Mouse (Mus musculus) hindlimb bud, embryonic 11.5 days (tissue): ENCODE measurements around the gene Cdk15.

ENCODE experiments used
- DNase-seq: peaks from one replicate; pipeline ENCODE4 v3.0.0-alpha.2; 2012; ENCODE audit warnings: low read depth, low spot score; ENCODE audit errors: extremely low spot score

Gene Cdk15

GRCm38 (mm10) chr1:59368649-59369319 is 112.1 kb downstream of the Cdk15 start:
- no peak for DNase-seq

- DNase-seq = no peak
These were observed 112.6 kb downstream of the Cdk15 start for GRCm38 (mm10) chr1:59369320-59369685.

- DNase-seq = no peak
These were observed 113.7 kb downstream of the Cdk15 start for GRCm38 (mm10) chr1:59370355-59370950.

GRCm38 (mm10) chr1:59376021-59376548 is 119.4 kb downstream of the Cdk15 start:
- DNase-seq = no peak

GRCm38 (mm10) chr1:59376557-59376956 is 119.9 kb downstream of the Cdk15 start:
- DNase-seq = no peak

- DNase-seq = no peak
These were observed 120.6 kb downstream of the Cdk15 start for GRCm38 (mm10) chr1:59377312-59377711.

GRCm38 (mm10) chr1:59380926-59381325 is 124.2 kb downstream of the Cdk15 start:
- DNase-seq = no peak

- DNase-seq = no peak
These were observed 124.8 kb downstream of the Cdk15 start for GRCm38 (mm10) chr1:59381483-59381882.

GRCm38 (mm10) chr1:59382516-59382915 is 125.8 kb downstream of the Cdk15 start:
- DNase-seq = no peak

GRCm38 (mm10) chr1:59383049-59383610 is 126.4 kb downstream of the Cdk15 start:
- no peak for DNase-seq

GRCm38 (mm10) chr1:59384400-59384799 is 127.7 kb downstream of the Cdk15 start:
- DNase-seq = no peak

GRCm38 (mm10) chr1:59385641-59386040 is 128.9 kb downstream of the Cdk15 start:
- no peak for DNase-seq

- no peak for DNase-seq
These were observed 131.0 kb downstream of the Cdk15 start for GRCm38 (mm10) chr1:59387542-59388314.

GRCm38 (mm10) chr1:59389181-59389580 is 132.5 kb downstream of the Cdk15 start:
- DNase-seq = no peak

- DNase-seq = no peak
These were observed 135.0 kb downstream of the Cdk15 start for GRCm38 (mm10) chr1:59391736-59392135.

- no peak for DNase-seq
These were observed 137.4 kb downstream of the Cdk15 start for GRCm38 (mm10) chr1:59394072-59394471.

GRCm38 (mm10) chr1:59394616-59395015 is 137.9 kb downstream of the Cdk15 start:
- DNase-seq = no peak

GRCm38 (mm10) chr1:59395992-59396391 is 139.3 kb downstream of the Cdk15 start:
- no peak for DNase-seq

GRCm38 (mm10) chr1:59399554-59400325 is 143.0 kb downstream of the Cdk15 start:
- DNase-seq = no peak

- no peak for DNase-seq
These were observed 144.5 kb downstream of the Cdk15 start for GRCm38 (mm10) chr1:59401253-59401652.
